Mouse (Mus musculus): ENCODE measurements around the gene Ccnl2.

DNA sequence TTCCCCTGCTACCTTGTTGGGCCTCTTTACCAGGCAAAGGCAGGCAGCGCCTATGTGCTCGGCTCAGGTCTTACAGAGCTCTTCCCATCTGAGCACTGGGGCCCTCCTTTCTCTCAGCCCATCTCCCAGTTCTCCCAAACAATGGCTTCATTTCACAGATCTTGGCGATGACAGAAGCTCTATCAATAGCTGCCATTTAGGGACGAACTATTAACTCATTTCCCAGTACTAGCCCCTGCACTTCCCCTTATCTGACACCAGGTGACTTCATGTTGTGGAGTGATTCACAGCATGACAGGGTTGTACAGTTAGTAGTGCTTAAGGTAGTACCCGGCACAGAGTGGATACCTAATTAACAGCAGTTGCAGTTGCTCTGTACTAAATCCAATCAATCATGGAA, 26.5 kb upstream of the Ccnl2 start, which contains the start of gene Tmem88b:
- TF ChIP-seq EP300 (IDR thresholded peaks at IDR 0.05; ENCODE audit: low read depth) (no peak), CTCF (IDR thresholded peaks at IDR 0.05; ENCODE audit: low read depth) (peak; percentile 42; the same call in 1 of the 2 replicates)
